Mouse (Mus musculus): ENCODE data around the gene Hcrtr2.

The Hcrtr2 gene

GRCm38 (mm10) chr9:76323756-76324155 lies at the start of gene Hcrtr2:
Hcrtr2 (minus strand) TSS chr9:76323856.
- ChIA-PET CTCF (interaction anchor here in 1 of 4 experiments (0.6 kb wide), 1 partner anchor 1173 kb away, joined by 3 read pairs; no protein-coding TSS in a partner anchor), POLR2A (interaction anchor here in 1 of 4 experiments (0.6 kb wide), 1 partner anchor 22 kb away, joined by 3 read pairs; no protein-coding TSS in a partner anchor)

GRCm38 (mm10) chr9:76364874-76365273 lies 41.2 kb upstream of the Hcrtr2 start:
- POLR2A ChIA-PET: interaction anchor here in 1 of 4 experiments (0.5 kb wide), 1 partner anchor 984 kb away, joined by 3 read pairs; no protein-coding TSS in a partner anchor

GRCm38 (mm10) chr9:76360374-76360773 lies 36.7 kb upstream of the Hcrtr2 start:
- CTCF ChIA-PET: no interaction called here
- POLR2A ChIA-PET: interaction anchor here in 1 of 4 experiments (0.9 kb wide), 1 partner anchor 48 kb away, joined by 3 read pairs; no protein-coding TSS in a partner anchor

More at GRCm38 (mm10) chr9:76364874-76365273, 41.2 kb upstream of the Hcrtr2 start:
- CTCF ChIA-PET: interaction anchor here in 1 of 4 experiments (0.7 kb wide), 1 partner anchor 316 kb away, joined by 3 read pairs; no protein-coding TSS in a partner anchor

- ChIA-PET CTCF (no interaction called here), POLR2A (no interaction called here)
Measured at GRCm38 (mm10) chr9:76352346-76352745, 28.7 kb upstream of the Hcrtr2 start.

GRCm38 (mm10) chr9:76347298-76347697 lies 23.6 kb upstream of the Hcrtr2 start:
- CTCF ChIA-PET: no interaction called here
- POLR2A ChIA-PET: no interaction called here

GRCm38 (mm10) chr9:76331081-76331480 lies 7.4 kb upstream of the Hcrtr2 start:
- CTCF ChIA-PET: no interaction called here
- POLR2A ChIA-PET: no interaction called here

- POLR2A ChIA-PET: interaction anchor here in 1 of 4 experiments (0.6 to 1.9 kb wide), 3 partner anchors 11 to 22 kb away, joined by 3 to 4 read pairs (median 3); no protein-coding TSS in a partner anchor
- CTCF ChIA-PET: interaction anchor here in 1 of 4 experiments (0.6 kb wide), 1 partner anchor 1174 kb away, joined by 3 read pairs; no protein-coding TSS in a partner anchor
Measured at GRCm38 (mm10) chr9:76323186-76323701, 412 bp downstream of the Hcrtr2 start.

- POLR2A ChIA-PET: interaction anchor here in 2 of 4 experiments (0.5 to 1.9 kb wide), 3 partner anchors 10 to 21 kb away, joined by 3 to 4 read pairs (median 3); no protein-coding TSS in a partner anchor
- CTCF ChIA-PET: no interaction called here
Measured at GRCm38 (mm10) chr9:76322122-76323052, 1.3 kb downstream of the Hcrtr2 start.

- POLR2A ChIA-PET: interaction anchor here in 2 of 4 experiments (0.7 to 1.9 kb wide), 2 partner anchors 21 to 191 kb away, joined by 3 to 4 read pairs; no protein-coding TSS in a partner anchor
Measured at GRCm38 (mm10) chr9:76321589-76321988, 2.1 kb downstream of the Hcrtr2 start.

GRCm38 (mm10) chr9:76320755-76321154 lies 2.9 kb downstream of the Hcrtr2 start:
- CTCF ChIA-PET: no interaction called here
- POLR2A ChIA-PET: interaction anchor here in 1 of 4 experiments (0.7 kb wide), 1 partner anchor 192 kb away, joined by 3 read pairs; no protein-coding TSS in a partner anchor

More at GRCm38 (mm10) chr9:76321589-76321988, 2.1 kb downstream of the Hcrtr2 start:
- CTCF ChIA-PET: no interaction called here

GRCm38 (mm10) chr9:76318302-76318701 lies 5.4 kb downstream of the Hcrtr2 start:
- ChIA-PET POLR2A (no interaction called here), CTCF (no interaction called here)

- POLR2A ChIA-PET: interaction anchor here in 1 of 4 experiments (0.7 kb wide), 1 partner anchor 51 kb away, joined by 3 read pairs; no protein-coding TSS in a partner anchor
- CTCF ChIA-PET: no interaction called here
Measured at GRCm38 (mm10) chr9:76315096-76315495, 8.6 kb downstream of the Hcrtr2 start.

GRCm38 (mm10) chr9:76313921-76314320 lies 9.7 kb downstream of the Hcrtr2 start:
- ChIA-PET CTCF (no interaction called here), POLR2A (no interaction called here)

GRCm38 (mm10) chr9:76312221-76312620 lies 11.4 kb downstream of the Hcrtr2 start:
- POLR2A ChIA-PET: interaction anchor here in 2 of 4 experiments (0.6 to 1.0 kb wide), 4 partner anchors 10 to 48 kb away, joined by 3 to 4 read pairs (median 3); no protein-coding TSS in a partner anchor
- CTCF ChIA-PET: interaction anchor here in 1 of 4 experiments (0.6 kb wide), 1 partner anchor 705 kb away, joined by 6 read pairs; no protein-coding TSS in a partner anchor

GRCm38 (mm10) chr9:76291384-76291783 lies 32.3 kb downstream of the Hcrtr2 start:
- ChIA-PET CTCF (no interaction called here), POLR2A (no interaction called here)

GRCm38 (mm10) chr9:76270886-76271285 lies 52.8 kb downstream of the Hcrtr2 start:
- ChIA-PET POLR2A (no interaction called here), CTCF (no interaction called here)

- ChIA-PET POLR2A (no interaction called here), CTCF (no interaction called here)
Measured at GRCm38 (mm10) chr9:76257731-76258130, 65.9 kb downstream of the Hcrtr2 start.

GRCm38 (mm10) chr9:76252544-76252943 lies 71.1 kb downstream of the Hcrtr2 start:
- ChIA-PET CTCF (no interaction called here), POLR2A (no interaction called here)

- ChIA-PET CTCF (no interaction called here), POLR2A (no interaction called here)
Measured at GRCm38 (mm10) chr9:76252109-76252508, 71.5 kb downstream of the Hcrtr2 start.

- CTCF ChIA-PET: no interaction called here
- POLR2A ChIA-PET: no interaction called here
Measured at GRCm38 (mm10) chr9:76242322-76242721, 81.3 kb downstream of the Hcrtr2 start.

All from embryonic stem cell, embryonic (primary cell).